Mouse (Mus musculus) MEL (cell line): ENCODE data around the gene Pkd1l2.

Experiments used
- BHLHE40 ChIP-seq: IDR thresholded peaks from 2 replicates; pipeline ENCODE4 v1.6.1; 2012; ENCODE audit warnings: low read depth, mild to moderate bottlenecking, inconsistent platforms, low read length, improper control_type of control experiment, borderline replicate concordance
- EP300 ChIP-seq, 2 experiments: IDR thresholded peaks; 2 replicates each; pipeline ENCODE4 v1.6.1; 2011; ENCODE audit warnings: improper control_type of control experiment in 2 of 2, low read length in 2 of 2, low read depth in 1 of 2, mild to moderate bottlenecking in 1 of 2
- POLR2AphosphoS2 ChIP-seq: IDR thresholded peaks from 2 replicates; pipeline ENCODE4 v1.6.1; 2011; ENCODE audit warnings: low read length, improper control_type of control experiment
- TAL1 ChIP-seq: IDR thresholded peaks from 2 replicates; pipeline ENCODE4 v1.6.1; 2012; ENCODE audit warnings: mild to moderate bottlenecking, inconsistent platforms, low read length, moderate library complexity, mixed read lengths
- ZC3H11A ChIP-seq: IDR thresholded peaks from 2 replicates; pipeline ENCODE4 v1.6.1; 2012; ENCODE audit warnings: low read depth, mild to moderate bottlenecking, inconsistent platforms, low read length, improper control_type of control experiment

DNA sequence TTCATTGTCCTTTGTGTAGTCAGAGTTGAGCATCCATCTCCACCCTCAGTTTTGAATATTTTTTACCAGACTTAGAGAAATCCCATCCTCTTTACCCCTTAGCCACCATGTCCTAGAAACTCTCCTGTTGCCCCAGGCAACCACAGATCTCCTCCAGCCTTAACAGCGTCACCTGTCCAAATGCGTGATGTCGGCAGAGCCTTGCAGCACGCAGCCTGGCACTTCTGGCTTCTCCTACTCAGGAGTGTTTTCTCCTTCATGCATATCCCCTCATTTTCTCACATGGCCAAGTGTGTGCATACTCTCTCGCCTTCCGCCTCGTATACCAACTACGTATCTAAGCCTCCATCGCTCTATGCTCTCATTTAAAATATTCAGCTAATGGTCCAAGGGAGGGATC lies 36.2 kb upstream of the Pkd1l2 start:
- no peak for TF ChIP-seq BHLHE40
- TF ChIP-seq TAL1, result no peak
- TF ChIP-seq ZC3H11A, result no peak
- TF ChIP-seq POLR2AphosphoS2, result no peak
- TF ChIP-seq EP300 (IDR thresholded peaks at IDR 0.05; ENCODE audit: low read depth in 1 of 2, low read length in 2 of 2), result no peak
